Mouse (Mus musculus) MEL (cell line): ENCODE measurements around the gene Bahcc1. TPM values are rescaled to one million over a fixed set of nuclear protein-coding genes. Genes with fewer than 3 reads are reported as not detected.

Experiments
- DNase-seq: peaks from one replicate; pipeline ENCODE4 v3.0.0; 2011; ENCODE audit warnings: low read depth, low spot score
- H3K27ac ChIP-seq: 2 replicates; pipeline ENCODE4 v1.5.1; 2012; ENCODE audit warnings: low read depth, mild to moderate bottlenecking, control low read depth, low read length, moderate library complexity; ENCODE audit not compliant: control insufficient read depth
- H3K27me3 ChIP-seq, 2 experiments: fragments of 150-350 bp in 1 of 2; sonication (generic) in 1 of 2; 2 replicates each; pipeline ENCODE4 v1.6.1; 2012; ENCODE audit warnings: low read length in 2 of 2, mild to moderate bottlenecking in 2 of 2, improper control_type of control experiment in 1 of 2, moderate library complexity in 1 of 2; ENCODE audit not compliant: insufficient read depth in 2 of 2, control insufficient read depth in 1 of 2
- H3K36me3 ChIP-seq, 2 experiments: 2 replicates each; pipeline ENCODE4 v1.6.1; 2012 to 2014; ENCODE audit warnings: low read length in 2 of 2, improper control_type of control experiment in 1 of 2, inconsistent platforms in 1 of 2, mild to moderate bottlenecking in 1 of 2; ENCODE audit not compliant: insufficient read depth in 2 of 2, control insufficient read depth in 1 of 2
- H3K4me1 ChIP-seq, 2 experiments: fragments of 150-350 bp in 1 of 2; sonication (generic) in 1 of 2; 2 replicates each; pipeline ENCODE4 v1.6.1; 2012; ENCODE audit warnings: low read length in 2 of 2, improper control_type of control experiment in 1 of 2, mild to moderate bottlenecking in 1 of 2; ENCODE audit not compliant: insufficient read depth in 2 of 2, control insufficient read depth in 1 of 2
- H3K4me3 ChIP-seq, 2 experiments: fragments of 150-350 bp in 1 of 2; sonication (generic) in 1 of 2; 2 replicates each; pipeline ENCODE4 v1.5.1; 2012; ENCODE audit warnings: low read depth in 2 of 2, low read length in 2 of 2, mild to moderate bottlenecking in 2 of 2, moderate library complexity in 2 of 2, control low read depth in 1 of 2, improper control_type of control experiment in 1 of 2; ENCODE audit not compliant: control insufficient read depth in 1 of 2, insufficient read depth in 1 of 2
- H3K79me2 ChIP-seq: 2 replicates; pipeline ENCODE4 v1.6.1; 2012; ENCODE audit warnings: mild to moderate bottlenecking, low read length, moderate library complexity; ENCODE audit not compliant: control insufficient read depth, poor library complexity, insufficient read depth
- H3K9ac ChIP-seq: 2 replicates; pipeline ENCODE4 v1.6.1; 2012; ENCODE audit warnings: low read depth, mild to moderate bottlenecking, control low read depth, low read length, moderate library complexity; ENCODE audit not compliant: control insufficient read depth, poor library complexity, severe bottlenecking
- H3K9me3 ChIP-seq: fragments of 150-350 bp; sonication (generic); replicated peaks from 2 replicates; pipeline ENCODE4 v1.6.1; 2012; ENCODE audit warnings: mild to moderate bottlenecking, low read length, improper control_type of control experiment, moderate library complexity; ENCODE audit not compliant: insufficient read depth
- BHLHE40 ChIP-seq: IDR thresholded peaks from 2 replicates; pipeline ENCODE4 v1.6.1; 2012; ENCODE audit warnings: low read depth, mild to moderate bottlenecking, inconsistent platforms, low read length, improper control_type of control experiment, borderline replicate concordance
- CTCF ChIP-seq, 3 experiments: IDR thresholded peaks in 2 of 3; conservative IDR thresholded peaks in 1 of 3; 2 replicates each; pipeline ENCODE4 v1.5.1; 2011 to 2012; ENCODE audit warnings: low read length in 3 of 3, low read depth in 2 of 3, mild to moderate bottlenecking in 2 of 3, improper control_type of control experiment in 1 of 3, inconsistent platforms in 1 of 3, mixed read lengths in 1 of 3, moderate library complexity in 1 of 3; ENCODE audit not compliant: control insufficient read depth in 1 of 3, insufficient read depth in 1 of 3, poor library complexity in 1 of 3, severe bottlenecking in 1 of 3
- E2F4 ChIP-seq: IDR thresholded peaks from 2 replicates; pipeline ENCODE4 v1.6.1; 2011; ENCODE audit warnings: low read depth, low read length, improper control_type of control experiment, borderline replicate concordance
- EP300 ChIP-seq, 2 experiments: IDR thresholded peaks; 2 replicates each; pipeline ENCODE4 v1.6.1; 2011; ENCODE audit warnings: improper control_type of control experiment in 2 of 2, low read length in 2 of 2, low read depth in 1 of 2, mild to moderate bottlenecking in 1 of 2
- ETS1 ChIP-seq: IDR thresholded peaks from 2 replicates; pipeline ENCODE4 v1.6.1; 2012; ENCODE audit warnings: low read depth, mild to moderate bottlenecking, inconsistent platforms, low read length, improper control_type of control experiment, moderate library complexity
- GABPA ChIP-seq: IDR thresholded peaks from 2 replicates; pipeline ENCODE4 v1.6.1; 2012; ENCODE audit warnings: low read depth, mild to moderate bottlenecking, inconsistent platforms, low read length, improper control_type of control experiment, moderate library complexity
- GATA1 ChIP-seq: IDR thresholded peaks from 2 replicates; pipeline ENCODE4 v1.6.1; 2011; ENCODE audit warnings: low read depth, low read length, improper control_type of control experiment
- HCFC1 ChIP-seq: IDR thresholded peaks from 2 replicates; pipeline ENCODE4 v1.6.1; 2012; ENCODE audit warnings: low read depth, mild to moderate bottlenecking, inconsistent platforms, low read length, improper control_type of control experiment, moderate library complexity
- MAX ChIP-seq: IDR thresholded peaks from 2 replicates; pipeline ENCODE4 v1.6.1; 2011; ENCODE audit warnings: low read length, improper control_type of control experiment
- MAZ ChIP-seq: IDR thresholded peaks from 2 replicates; pipeline ENCODE4 v1.6.1; 2012; ENCODE audit warnings: low read depth, mild to moderate bottlenecking, inconsistent platforms, low read length, improper control_type of control experiment
- MEF2A ChIP-seq: IDR thresholded peaks from 2 replicates; pipeline ENCODE4 v1.6.1; 2014; ENCODE audit warnings: low read depth, mild to moderate bottlenecking, inconsistent platforms, low read length, improper control_type of control experiment; ENCODE audit not compliant: poor library complexity, insufficient replicate concordance, severe bottlenecking; ENCODE audit errors: extremely low read depth
- MXI1 ChIP-seq: IDR thresholded peaks from 2 replicates; pipeline ENCODE4 v1.6.1; 2011; ENCODE audit warnings: mild to moderate bottlenecking, low read depth, low read length, improper control_type of control experiment
- MYB ChIP-seq: IDR thresholded peaks from 2 replicates; pipeline ENCODE4 v1.6.1; 2011; ENCODE audit warnings: mild to moderate bottlenecking, low read depth, low read length, improper control_type of control experiment
- NELFE ChIP-seq: IDR thresholded peaks from 2 replicates; pipeline ENCODE4 v1.6.1; 2011; ENCODE audit warnings: low read depth, low read length, improper control_type of control experiment
- NRF1 ChIP-seq: IDR thresholded peaks from 2 replicates; pipeline ENCODE4 v1.6.1; 2014; ENCODE audit warnings: low read depth, mild to moderate bottlenecking, inconsistent platforms, low read length, improper control_type of control experiment, moderate library complexity; ENCODE audit not compliant: poor library complexity, insufficient read depth, severe bottlenecking
- POLR2AphosphoS2 ChIP-seq: IDR thresholded peaks from 2 replicates; pipeline ENCODE4 v1.6.1; 2011; ENCODE audit warnings: low read length, improper control_type of control experiment
- POLR2AphosphoS5 ChIP-seq: IDR thresholded peaks from 2 replicates; pipeline ENCODE4 v1.6.1; 2012; ENCODE audit warnings: low read depth, borderline replicate concordance, mild to moderate bottlenecking, inconsistent platforms, low read length, moderate library complexity, mixed read lengths
- RAD21 ChIP-seq: IDR thresholded peaks from 2 replicates; pipeline ENCODE4 v1.6.1; 2011; ENCODE audit warnings: mild to moderate bottlenecking, low read depth, low read length, improper control_type of control experiment
- RCOR1 ChIP-seq: IDR thresholded peaks from 2 replicates; pipeline ENCODE4 v1.6.1; 2012; ENCODE audit warnings: low read depth, mild to moderate bottlenecking, inconsistent platforms, low read length, improper control_type of control experiment
- TAL1 ChIP-seq: IDR thresholded peaks from 2 replicates; pipeline ENCODE4 v1.6.1; 2012; ENCODE audit warnings: mild to moderate bottlenecking, inconsistent platforms, low read length, moderate library complexity, mixed read lengths
- TCF12 ChIP-seq: IDR thresholded peaks from 2 replicates; pipeline ENCODE4 v1.6.1; 2014; ENCODE audit warnings: low read depth, mild to moderate bottlenecking, inconsistent platforms, low read length, improper control_type of control experiment, moderate library complexity
- UBTF ChIP-seq: IDR thresholded peaks from 2 replicates; pipeline ENCODE4 v1.6.1; 2012; ENCODE audit warnings: low read depth, mild to moderate bottlenecking, inconsistent platforms, low read length, improper control_type of control experiment, moderate library complexity, borderline replicate concordance; ENCODE audit not compliant: insufficient read depth
- ZC3H11A ChIP-seq: IDR thresholded peaks from 2 replicates; pipeline ENCODE4 v1.6.1; 2012; ENCODE audit warnings: low read depth, mild to moderate bottlenecking, inconsistent platforms, low read length, improper control_type of control experiment
- ZKSCAN1 ChIP-seq: IDR thresholded peaks from 2 replicates; pipeline ENCODE4 v1.6.1; 2012; ENCODE audit warnings: low read depth, mild to moderate bottlenecking, inconsistent platforms, low read length, improper control_type of control experiment, moderate library complexity
- ZNF384 ChIP-seq: IDR thresholded peaks from 2 replicates; pipeline ENCODE4 v1.6.1; 2012; ENCODE audit warnings: low read depth, mild to moderate bottlenecking, inconsistent platforms, low read length, improper control_type of control experiment
- polyA plus RNA-seq, 2 experiments: library from polyadenylated mRNA; stranded (reverse) in 1 of 2; unstranded in 1 of 2; fragments of >175 nt in 1 of 2; fragments of >200 nt in 1 of 2; gene quantifications; 2 replicates each; pipeline versions ENCODE4 v1.2.1 to v1.2.4; 2012; ENCODE audit warnings: low replicate concordance in 2 of 2, low read depth in 1 of 2; ENCODE audit not compliant: insufficient read length in 2 of 2, insufficient read depth in 1 of 2, missing spikeins in 1 of 2
- total RNA-seq: library from RNA; depleted of rRNA; stranded (reverse); fragments of 300-350 nt; gene quantifications from 2 replicates; pipeline ENCODE4 v1.2.3, GENCODE M21; 2012

The Bahcc1 gene
- total and polyA plus RNA-seq, 3 experiments: 0.04 to 0.26 TPM; not detected in 1

- Histone ChIP-seq H3K27ac (no peak overlapping the region), H3K4me3 (no peak overlapping the region), H3K4me1 (no peaks in the 10 kb centered on the region), H3K27me3 (no peaks in the 10 kb centered on the region), H3K79me2 (no peaks in the 10 kb centered on the region), H3K9ac (no peak overlapping the region), H3K36me3 (no peaks in the 10 kb centered on the region), H3K9me3 (no peaks in the 10 kb centered on the region)
- TF ChIP-seq RAD21 (no peak), GATA1 (no peak), ETS1 (no peak), BHLHE40 (no peak), POLR2AphosphoS2 (no peak), HCFC1 (no peak), ZNF384 (no peak), TCF12 (no peak), TAL1 (no peak), MYB (no peak), MEF2A (no peak), POLR2AphosphoS5 (no peak), MAX (no peak), CTCF (IDR thresholded peaks at IDR 0.05 in 2 of 3, conservative IDR thresholded peaks at IDR 0.05 in 1 of 3; ENCODE audit: control insufficient read depth in 1 of 3, insufficient read depth in 1 of 3, low read depth in 2 of 3, low read length in 3 of 3, poor library complexity in 1 of 3, severe bottlenecking in 1 of 3) (no peak), E2F4 (no peak), ZKSCAN1 (no peak), ZC3H11A (no peak), NELFE (no peak)
- no peak for DNase-seq
Measured at GRCm38 (mm10) chr11:120239581-120239991, 6.8 kb downstream of the Bahcc1 start.

- no peak for TF ChIP-seq POLR2AphosphoS5
- no peak for TF ChIP-seq MAX
- TF ChIP-seq GATA1: no peak
- no peak for TF ChIP-seq NRF1
- TF ChIP-seq NELFE: no peak
- TF ChIP-seq RAD21: no peak
- no peak for TF ChIP-seq MXI1
- no peak for TF ChIP-seq RCOR1
- TF ChIP-seq MEF2A: no peak
- no peak for TF ChIP-seq MAZ
- TF ChIP-seq EP300 (IDR thresholded peaks at IDR 0.05; ENCODE audit: low read depth in 1 of 2, low read length in 2 of 2): no peak
- no peak for TF ChIP-seq GABPA
- TF ChIP-seq TCF12: no peak
- no peak for TF ChIP-seq UBTF
- H3K79me2 ChIP-seq: no peaks in the 10 kb centered on the region
- H3K9me3 ChIP-seq: no peaks in the 10 kb centered on the region
- H3K9ac ChIP-seq: no peak overlapping the region
- no peaks in the 10 kb centered on the region for H3K36me3 ChIP-seq
- H3K27me3 ChIP-seq: no peaks in the 10 kb centered on the region
- no peaks in the 10 kb centered on the region for H3K4me1 ChIP-seq
- DNase-seq: no peak
- no peak overlapping the region for H3K4me3 ChIP-seq
- H3K27ac ChIP-seq: no peak overlapping the region
Measured at GRCm38 (mm10) chr11:120240206-120240605, 7.5 kb downstream of the Bahcc1 start.
